Mouse (Mus musculus) skeletal muscle tissue, postnatal 0 days (tissue): ENCODE results near the gene Thoc7. TPM values are rescaled to one million over a fixed set of nuclear protein-coding genes. Genes with fewer than 3 reads are reported as not detected.

Experiments used
- polyA plus RNA-seq: library from polyadenylated mRNA; unstranded; fragments of >200 nt; fragmentation: Nextera tagmentation; extraction: Ambion mirVana; gene quantifications from 2 replicates; pipeline ENCODE4 v1.2.1, GENCODE M21; 2015

Thoc7 gene
- 153 and 156 TPM in 2 replicates for polyA plus RNA-seq

DNA sequence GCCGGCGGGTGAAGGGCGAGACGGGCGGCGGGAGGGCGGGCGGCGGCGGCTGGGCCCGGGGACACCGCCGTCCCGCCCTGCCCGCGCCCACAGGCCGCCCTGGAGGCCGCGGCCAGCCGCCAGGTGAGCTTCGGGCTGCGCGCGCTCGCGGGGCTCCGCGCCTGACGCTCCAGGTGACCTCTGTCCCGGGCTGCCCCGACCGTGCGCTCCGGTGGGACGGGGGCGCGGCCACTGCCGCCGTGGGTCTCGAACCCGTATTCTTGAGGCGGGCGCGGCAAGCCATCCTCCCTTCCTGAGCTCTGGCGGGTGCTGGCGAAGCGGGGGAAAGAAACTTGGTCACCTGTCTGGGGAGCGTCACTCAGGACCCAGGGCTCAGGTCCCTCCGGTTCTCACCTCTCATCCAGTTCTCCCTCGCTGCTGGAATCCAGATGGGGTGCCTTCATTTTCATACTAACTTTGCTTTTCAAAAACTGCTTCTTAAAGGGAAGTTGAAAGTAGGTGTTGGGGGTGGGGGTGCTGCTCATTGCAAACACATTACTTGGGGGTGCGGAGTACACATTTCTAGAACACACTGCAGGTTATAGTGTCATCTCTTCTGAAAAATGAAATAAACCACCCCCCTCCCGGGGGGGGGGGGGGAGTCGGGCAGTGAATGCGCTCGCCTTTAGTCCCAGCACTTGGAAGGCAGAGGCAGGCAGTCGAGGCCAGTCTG, at the start of gene Thoc7, which contains the start of gene Atxn7:
Gene Thoc7 (minus strand): TSS at position 452 of the 712 bp plus-strand sequence.
Gene Atxn7 (plus strand): TSS at position 40 of the 712 bp plus-strand sequence.

DNA sequence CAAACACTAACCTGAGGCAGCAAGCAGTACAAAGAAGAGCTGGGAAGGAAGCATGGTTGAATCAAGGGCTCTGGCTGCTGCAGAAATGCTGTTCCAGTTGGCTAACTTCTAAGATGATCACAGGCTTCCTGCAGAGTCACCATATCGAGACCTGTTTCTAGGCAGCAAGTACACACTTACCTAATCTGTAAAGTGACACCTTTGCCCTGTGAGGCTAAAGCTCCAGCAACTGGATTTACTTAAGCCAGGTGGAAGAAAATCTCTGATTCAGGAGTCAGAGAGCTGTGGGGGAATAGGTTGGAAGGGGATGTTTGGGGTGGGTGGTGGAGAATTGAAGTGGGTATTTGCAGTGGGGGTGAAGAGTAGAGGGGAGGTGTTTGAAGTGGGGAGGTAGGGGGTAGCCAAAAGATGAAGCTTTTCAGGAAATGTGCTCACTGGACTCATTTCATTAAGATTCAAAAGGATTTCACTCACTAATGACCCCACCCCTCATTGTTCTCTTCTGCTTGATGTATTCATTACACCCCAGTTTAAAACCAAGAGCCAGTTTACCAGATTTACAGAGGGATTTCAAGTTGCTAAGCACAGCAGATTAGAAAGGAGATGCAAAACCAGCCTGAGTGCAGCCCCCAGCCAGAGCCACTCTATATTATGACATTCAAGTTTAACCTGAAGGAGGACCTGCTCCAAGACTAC, 47.1 kb downstream of the Thoc7 start, which contains the start of gene Gm281:
Gene Gm281 (minus strand): TSS at position 92 of the 696 bp plus-strand sequence.

Other genes with a start within 250 kb of the Thoc7 start
- gene Gm281, start 47.4 kb downstream of the Thoc7 start, polyA plus RNA-seq, result not detected in 2 replicates
- gene Atxn7, start 412 bp downstream of the Thoc7 start, polyA plus RNA-seq, result 2.5 and 2.9 TPM in 2 replicates
- gene Psmd6, start 159.1 kb upstream of the Thoc7 start, polyA plus RNA-seq, result 272 and 285 TPM in 2 replicates
- gene Olfr720, start 225.0 kb upstream of the Thoc7 start, polyA plus RNA-seq, result not detected in 2 replicates